9 mouse cellular contexts compared by ENCODE assay signal in the genomic region with DNA sequence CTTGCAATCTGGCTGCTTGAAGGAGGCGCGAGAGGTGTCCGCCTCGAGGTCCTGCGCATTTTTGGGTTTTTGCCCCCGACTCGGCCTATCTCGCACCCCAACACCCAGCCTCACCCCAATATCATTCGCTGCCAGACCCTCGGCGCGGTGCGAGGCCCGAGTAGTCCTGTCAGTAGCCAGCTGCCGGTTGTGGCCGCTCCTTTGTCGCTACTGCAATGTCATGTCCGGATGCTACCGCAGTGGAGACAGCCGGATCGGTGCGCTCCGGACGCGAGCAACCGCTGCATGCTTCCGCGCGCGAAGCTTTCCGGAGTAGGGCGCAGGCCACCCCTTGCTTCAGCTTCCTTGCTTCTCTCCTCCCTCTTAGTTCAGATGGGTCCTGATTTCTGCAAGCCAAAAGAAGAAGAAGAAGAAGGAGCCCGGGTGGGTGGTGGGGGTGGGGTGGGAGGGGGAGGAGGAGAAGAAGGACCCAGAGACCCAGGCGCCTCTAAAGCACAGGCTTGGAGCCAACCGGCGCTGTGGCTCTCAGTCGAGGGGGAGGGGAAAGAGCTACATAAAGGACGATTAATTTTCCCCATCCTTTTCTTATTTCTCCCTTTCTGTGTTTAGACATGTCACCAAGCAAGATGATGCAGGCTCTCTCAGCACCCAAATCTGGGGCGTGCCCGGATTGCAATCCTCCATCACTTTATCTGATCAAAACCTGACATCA. TPM values are rescaled to one million over a fixed set of nuclear protein-coding genes. Genes with fewer than 3 reads are reported as not detected.
DNase-seq lines count a peak whose midpoint lies in the region; ATAC-seq and TF ChIP-seq lines count a peak whose summit lies in the region.
"Had no signal": no experiment of that assay in that cellular context is flagged by ENCODE, and none has a peak within 500 bp of the region (broad histone marks: within the 10 kb centered on the region; RNA-seq: fewer than 3 reads in every experiment).

No protein-coding gene starts in this region.

- H3K4me3 ChIP-seq in embryonic facial prominence, embryonic 12.5 days = peak overlapping the region; percentile 81
- peak overlapping the region; percentile 79 for H3K4me3 ChIP-seq in kidney, postnatal 0 days (replicated peaks; ENCODE audit: low read depth, low read length)
- peak overlapping the region; percentile 96 for H3K4me3 ChIP-seq in liver, embryonic 15.5 days (replicated peaks)
- peak overlapping the region; percentile 66 for H3K4me3 ChIP-seq in stomach, embryonic 15.5 days (replicated peaks)

- no peaks in the 10 kb centered on the region for H3K27me3 ChIP-seq in embryonic facial prominence, embryonic 12.5 days
- no peaks in the 10 kb centered on the region for H3K27me3 ChIP-seq in kidney, postnatal 0 days (ENCODE audit: insufficient read depth, low read length)
- H3K27me3 ChIP-seq in liver, embryonic 15.5 days = peaks cover 20% of the 10 kb centered on the region
- no peaks in the 10 kb centered on the region for H3K27me3 ChIP-seq in stomach, embryonic 15.5 days (replicated peaks)
- H3K27me3 ChIP-seq: CH12.LX had no signal

- ATAC-seq in cerebellum, adult (ENCODE audit: insufficient number of reproducible peaks, low FRiP score, low TSS enrichment) = no peak
- peak; percentile 36; the same call in 1 of the 2 replicates for ATAC-seq in embryonic facial prominence, embryonic 12.5 days (ENCODE audit: insufficient number of reproducible peaks, insufficient read depth, low FRiP score, low TSS enrichment)
- ATAC-seq in kidney, postnatal 0 days (replicated peaks; ENCODE audit: low FRiP score, low read depth) = no peak
- peak; percentile 67 for ATAC-seq in liver, embryonic 15.5 days (ENCODE audit: insufficient read depth)
- ATAC-seq in stomach, embryonic 15.5 days (ENCODE audit: insufficient read depth, low FRiP score, low read depth) = peak; percentile 54; the same call in 1 of the 2 replicates

- peaks cover 6% of the 10 kb centered on the region; the same call in 1 of the 2 replicates for H3K4me1 ChIP-seq in embryonic facial prominence, embryonic 12.5 days
- no peaks in the 10 kb centered on the region for H3K4me1 ChIP-seq in kidney, postnatal 0 days (replicated peaks; ENCODE audit: insufficient read depth, low read length)
- H3K4me1 ChIP-seq in liver, embryonic 15.5 days (replicated peaks) = peaks cover 55% of the 10 kb centered on the region
- H3K4me1 ChIP-seq in stomach, embryonic 15.5 days = no peaks in the 10 kb centered on the region

- peak; percentile 26 for DNase-seq in cerebellum, adult 11 months
- peak; percentile 41 to 63 for DNase-seq in heart, adult 9 months (ENCODE audit: low spot score in 2 of 2)
- DNase-seq in kidney, postnatal 0 days (ENCODE audit: low spot score) = peak; percentile 56
- DNase-seq in natural killer cell, adult 2 months (ENCODE audit: low spot score in 2 of 2) = peak; percentile 10 to 17

- no peak for TF ChIP-seq CTCF in kidney, postnatal 0 days (IDR thresholded peaks at IDR 0.05; ENCODE audit: low read depth)

- H3K4me2 ChIP-seq in embryonic facial prominence, embryonic 12.5 days (replicated peaks) = peak overlapping the region; percentile 91
- peak overlapping the region; percentile 97 for H3K4me2 ChIP-seq in kidney, postnatal 0 days (ENCODE audit: low read length)
- H3K4me2 ChIP-seq in liver, embryonic 15.5 days = peak overlapping the region; percentile 88
- H3K4me2 ChIP-seq in stomach, embryonic 15.5 days = peak overlapping the region; percentile 94

- 2% methylated on average over 39 of the region's 40 CpGs for WGBS in embryonic facial prominence, embryonic 12.5 days
- WGBS in kidney, postnatal 0 days = 1% methylated on average over 40 of the region's 40 CpGs
- WGBS in liver, embryonic 15.5 days (ENCODE audit: insufficient replicate concordance) = 1% methylated on average over 40 of the region's 40 CpGs
- 1% methylated on average over 39 of the region's 40 CpGs for WGBS in stomach, embryonic 15.5 days

- H3K27ac ChIP-seq in embryonic facial prominence, embryonic 12.5 days = peak overlapping the region; percentile 81; the same call in 1 of the 2 replicates
- peak overlapping the region; percentile 86; the same call in 1 of the 2 replicates for H3K27ac ChIP-seq in kidney, postnatal 0 days
- H3K27ac ChIP-seq in liver, embryonic 15.5 days (replicated peaks) = peak overlapping the region; percentile 88
- H3K27ac ChIP-seq in stomach, embryonic 15.5 days = no peak overlapping the region

- H3K9ac ChIP-seq in embryonic facial prominence, embryonic 12.5 days = peak overlapping the region; percentile 85
- H3K9ac ChIP-seq in kidney, postnatal 0 days (ENCODE audit: low read depth, low read length) = peak overlapping the region; percentile 76
- H3K9ac ChIP-seq in liver, embryonic 15.5 days = peak overlapping the region; percentile 89
- H3K9ac ChIP-seq in stomach, embryonic 15.5 days = peak overlapping the region; percentile 59

- H3K36me3 ChIP-seq in embryonic facial prominence, embryonic 12.5 days = no peaks in the 10 kb centered on the region
- no peaks in the 10 kb centered on the region for H3K36me3 ChIP-seq in kidney, postnatal 0 days (ENCODE audit: insufficient read depth, low read length)
- peaks cover 30% of the 10 kb centered on the region for H3K36me3 ChIP-seq in liver, embryonic 15.5 days (replicated peaks)
- no peaks in the 10 kb centered on the region for H3K36me3 ChIP-seq in stomach, embryonic 15.5 days

- H3K9me3 ChIP-seq in embryonic facial prominence, embryonic 12.5 days = no peaks in the 10 kb centered on the region
- no peaks in the 10 kb centered on the region for H3K9me3 ChIP-seq in kidney, postnatal 0 days (replicated peaks; ENCODE audit: low read length)
- H3K9me3 ChIP-seq in liver, embryonic 15.5 days (replicated peaks) = no peaks in the 10 kb centered on the region
- no peaks in the 10 kb centered on the region for H3K9me3 ChIP-seq in stomach, embryonic 15.5 days

RNA-seq across cellular contexts. Expression of gene Tnfrsf21, which starts 1.1 kb away (rescaled TPM):
- polyA plus RNA-seq in embryonic facial prominence, embryonic 12.5 days (2016; fragmentation: Nextera tagmentation; extraction: Ambion mirVana) = 25.6 and 27.9 TPM in 2 replicates
- 52.6 and 53.7 TPM in 2 replicates for polyA plus RNA-seq in kidney, postnatal 0 days (2015; fragmentation: Nextera tagmentation; extraction: Ambion mirVana)
- 24.1 and 26.4 TPM in 2 replicates for polyA plus RNA-seq in liver, embryonic 15.5 days (2015; fragmentation: Nextera tagmentation; extraction: Ambion mirVana)
- polyA plus RNA-seq in stomach, embryonic 15.5 days (2015; fragmentation: Nextera tagmentation; extraction: Ambion mirVana) = 30.9 and 31.2 TPM in 2 replicates

Comparison
In these comparisons a context has a peak if more than half of its experiments do, and no peak if none do; other contexts are left out.
1. ATAC-seq: peak in embryonic facial prominence, embryonic 12.5 days (single experiment), liver, embryonic 15.5 days (single experiment) and stomach, embryonic 15.5 days (single experiment); none in cerebellum, adult (single experiment) and kidney, postnatal 0 days (single experiment).
2. Peak in every context shown above with its lines, with median percentiles within 50 percentile points of each other: DNase-seq, H3K4me2 ChIP-seq, H3K4me3 ChIP-seq and H3K9ac ChIP-seq.